Mouse (Mus musculus): ENCODE measurements at regions not wholly inside any gene's neighbourhood (a gene's known extent, or its start where the extent isn't known, plus 50 kb on each side); places are given as distances from the start of the nearest gene placed in this dataset.

DNA sequence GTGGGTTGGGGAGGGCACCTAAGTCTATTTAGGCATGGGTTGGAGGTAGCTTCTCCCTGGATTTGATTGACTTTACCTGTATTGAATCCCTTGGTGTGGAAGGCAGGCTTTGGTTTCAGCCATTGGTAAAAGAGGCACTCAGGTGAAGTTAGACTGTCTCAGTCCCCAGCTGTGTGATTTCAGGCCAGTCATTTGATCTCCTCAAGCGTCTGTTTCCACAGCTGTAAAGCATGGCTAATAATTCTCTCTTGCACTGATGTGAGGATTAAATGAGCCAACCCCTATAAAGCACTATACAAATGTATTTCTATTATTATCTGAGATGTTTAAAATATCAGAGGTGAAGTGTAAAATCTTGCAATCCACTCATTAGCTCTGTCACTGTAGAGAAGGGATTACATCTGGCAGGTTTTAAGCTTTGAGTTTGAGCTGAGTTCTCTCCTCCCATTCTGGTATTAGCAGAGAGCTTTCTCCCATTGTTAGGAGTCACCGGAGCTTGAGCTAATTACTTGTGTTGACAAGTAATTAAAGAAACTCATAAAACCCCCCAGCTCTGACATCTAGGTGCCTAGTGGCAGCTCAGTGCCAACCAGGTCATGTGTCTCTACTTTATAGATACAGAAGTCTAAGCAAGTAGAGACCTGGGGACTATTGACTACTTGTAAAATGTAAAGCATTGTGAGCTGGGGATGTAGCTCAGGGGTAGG is 463.3 kb downstream of the Dmrt2 start:
- no peak for TF ChIP-seq ZC3H11A (IDR thresholded peaks at IDR 0.05; ENCODE audit: borderline replicate concordance, low read depth, low read length)
- TF ChIP-seq MAFK (IDR thresholded peaks at IDR 0.05; ENCODE audit: insufficient read depth, low read depth, low read length), result no peak
